Mouse (Mus musculus): ENCODE data around the gene Ajap1. TPM values are rescaled to one million over a fixed set of nuclear protein-coding genes. Genes with fewer than 3 reads are reported as not detected.

The Ajap1 gene
- total RNA-seq, 2 experiments from 2014 or later, result 57.4 to 58.1 TPM

DNA sequence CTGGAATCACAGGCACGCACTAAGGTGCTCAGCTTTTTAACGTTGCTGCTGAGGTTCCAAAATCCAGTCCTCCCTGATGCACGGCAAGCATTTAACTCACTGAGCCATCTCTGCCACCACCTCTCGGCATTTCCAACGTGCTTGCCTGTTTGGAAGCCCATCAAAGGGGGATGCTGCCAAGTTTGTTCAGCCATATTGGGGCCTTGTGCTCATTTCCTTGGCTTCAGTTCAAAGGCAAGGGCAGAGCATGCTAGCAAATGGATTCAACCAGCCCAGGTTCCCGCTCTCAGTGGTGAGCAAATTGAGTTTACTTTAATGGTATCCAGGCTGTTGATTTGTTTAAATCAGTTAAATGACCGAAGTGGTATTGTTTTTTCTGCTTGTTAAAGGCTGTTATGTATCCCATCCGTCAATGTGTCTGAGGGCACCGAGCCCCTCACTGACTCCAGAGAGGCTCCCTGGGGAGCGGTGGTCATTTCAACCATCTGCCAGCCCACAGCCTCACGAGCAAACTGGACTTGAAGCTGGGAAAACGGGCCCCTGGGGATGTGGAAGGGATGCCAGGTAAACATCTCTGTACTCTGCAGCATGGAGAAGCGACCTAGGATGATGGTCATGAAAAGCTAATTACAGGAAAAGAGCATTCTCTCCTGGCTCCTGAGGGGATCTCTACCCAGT, 121.6 kb downstream of the Ajap1 start:
- no peak for DNase-seq (ENCODE audit: low spot score in 2 of 2)

DNA sequence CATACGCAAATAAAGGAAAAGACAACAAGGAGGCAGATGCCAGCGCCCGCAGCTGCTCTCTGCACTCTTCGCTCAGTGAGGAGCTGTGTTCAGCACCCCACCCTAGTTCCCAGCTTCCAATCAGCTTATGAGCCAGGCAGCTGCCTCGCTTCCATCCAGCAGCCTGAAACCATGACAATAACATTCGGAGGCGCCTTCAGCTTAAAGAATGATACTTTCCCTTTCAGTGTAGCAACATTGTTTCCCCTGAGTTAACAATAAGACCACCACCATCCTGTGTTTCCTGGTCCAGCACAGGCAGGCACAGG, 124.4 kb downstream of the Ajap1 start:
- DNase-seq (ENCODE audit: low spot score in 2 of 2), result peak in 1 of 2 experiments; percentile 25

DNA sequence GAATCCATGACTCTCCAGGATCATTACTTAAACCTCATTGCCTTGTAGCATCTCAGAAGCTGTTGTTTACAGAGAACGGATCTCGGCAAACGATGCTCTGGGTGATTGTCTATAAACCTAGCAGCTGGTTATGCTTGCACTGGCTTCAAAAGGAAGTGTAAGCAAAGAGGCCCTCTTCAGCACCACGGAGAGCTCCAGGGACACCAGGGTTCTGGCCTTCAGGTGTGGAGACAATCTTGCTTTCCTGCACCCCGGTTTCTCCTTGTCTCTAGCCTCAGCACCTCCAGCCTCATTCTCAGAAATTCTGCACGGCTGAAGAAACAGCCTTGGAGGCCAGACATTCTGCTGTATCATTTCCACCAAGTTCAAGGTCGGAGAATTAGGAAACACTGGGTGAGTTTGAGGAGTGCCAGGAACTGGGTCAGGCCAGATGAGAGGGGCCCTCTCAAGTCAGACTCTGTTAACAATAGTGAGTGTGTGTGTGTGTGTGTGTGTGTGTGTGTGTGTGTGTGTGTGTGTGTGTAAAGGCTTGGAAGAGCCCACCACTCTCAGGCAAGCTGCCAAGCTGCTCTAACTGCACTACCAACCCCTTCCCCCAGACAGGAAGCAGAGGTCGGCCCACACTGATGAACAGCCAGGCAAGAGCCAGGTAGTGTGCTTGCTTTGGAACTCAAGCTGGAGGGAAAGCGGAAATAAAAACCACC, 124.9 kb downstream of the Ajap1 start:
- DNase-seq (ENCODE audit: low spot score in 2 of 2), result no peak

DNA sequence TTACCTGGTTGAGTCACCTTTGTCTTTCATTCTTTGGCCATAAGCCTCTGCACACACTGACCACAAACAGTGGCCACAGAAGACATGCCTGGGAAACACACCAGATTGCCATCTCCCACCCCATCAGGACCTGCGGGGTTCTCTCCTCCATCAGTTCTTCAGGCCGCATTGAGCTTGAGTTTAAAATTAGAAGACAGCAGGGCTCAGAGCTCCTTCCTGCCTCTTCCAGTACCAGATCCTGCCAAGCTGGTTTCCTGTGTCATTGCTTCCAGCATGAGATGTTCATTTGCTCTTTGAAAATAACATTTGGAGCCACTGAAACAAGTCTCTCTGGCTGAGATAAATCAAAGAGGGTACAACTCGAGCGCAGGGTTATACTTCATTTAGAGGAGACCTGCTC, 126.4 kb downstream of the Ajap1 start:
- no peak for DNase-seq (ENCODE audit: low spot score in 2 of 2)

DNA sequence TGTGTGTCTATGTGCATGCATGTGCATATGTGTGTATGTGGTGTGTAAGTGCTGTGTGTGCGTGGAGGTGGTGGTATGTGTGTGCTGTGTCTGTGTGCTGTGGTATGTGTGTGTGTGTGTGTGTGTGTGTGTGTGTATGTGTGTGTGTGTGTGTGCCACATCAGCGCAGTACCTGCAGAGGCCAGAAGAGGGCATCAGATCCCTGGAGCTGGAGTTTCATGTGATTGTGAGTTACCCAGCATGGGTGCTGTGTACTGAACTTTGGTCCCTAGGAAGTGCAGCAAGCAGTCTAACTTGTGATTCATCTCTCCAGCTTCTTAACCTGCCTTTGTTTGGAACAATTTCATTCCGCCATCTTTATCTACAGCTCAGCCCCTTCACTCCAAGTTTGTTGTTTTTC, 137.6 kb downstream of the Ajap1 start:
- no peak for DNase-seq (ENCODE audit: low spot score in 2 of 2)

DNA sequence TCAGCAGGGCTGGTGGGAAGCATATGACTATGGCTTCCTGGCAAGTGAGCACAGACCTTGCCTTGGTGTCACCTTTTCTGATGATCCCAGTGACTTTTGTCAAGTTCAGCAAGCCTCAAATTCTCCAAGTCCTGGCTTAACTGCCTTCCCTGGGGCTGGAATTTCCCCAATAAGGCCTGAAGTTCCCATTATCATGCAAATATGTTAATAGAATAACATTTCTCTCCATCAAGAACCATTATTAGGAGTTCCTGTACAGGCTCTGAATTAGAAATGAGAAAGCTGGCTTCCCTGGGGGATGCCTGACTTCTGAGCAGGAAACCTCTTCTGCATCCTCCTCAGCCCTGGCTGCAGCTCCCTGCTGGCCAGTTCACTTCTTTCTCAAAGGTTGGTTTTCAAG, 141.7 kb downstream of the Ajap1 start:
- no peak for DNase-seq (ENCODE audit: low spot score in 2 of 2)

DNA sequence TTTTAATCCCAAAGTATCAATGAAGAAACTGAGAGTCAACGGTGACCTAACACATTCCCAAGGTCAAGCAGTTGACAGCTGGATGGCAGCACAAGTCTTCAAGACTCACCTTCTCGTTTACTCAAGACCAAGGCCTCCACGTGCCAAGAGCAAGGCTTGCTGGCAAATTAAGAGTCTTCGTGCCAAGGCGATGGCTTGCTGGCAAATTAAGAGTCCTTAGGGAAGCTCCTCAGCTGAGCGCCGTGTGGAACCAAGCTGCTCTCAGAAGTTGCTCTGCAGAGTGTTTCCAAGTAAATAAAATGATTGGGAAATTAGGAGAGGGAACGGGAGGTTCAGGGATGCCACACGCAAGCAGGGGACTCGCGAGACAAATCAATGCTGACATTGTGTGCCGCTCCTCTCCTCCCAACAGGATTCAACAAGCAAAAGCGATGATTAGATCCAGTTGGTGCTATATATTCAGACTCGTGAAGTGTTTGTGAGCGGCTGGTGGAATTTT, 147.3 kb downstream of the Ajap1 start:
- DNase-seq (ENCODE audit: low spot score in 2 of 2), result no peak

DNA sequence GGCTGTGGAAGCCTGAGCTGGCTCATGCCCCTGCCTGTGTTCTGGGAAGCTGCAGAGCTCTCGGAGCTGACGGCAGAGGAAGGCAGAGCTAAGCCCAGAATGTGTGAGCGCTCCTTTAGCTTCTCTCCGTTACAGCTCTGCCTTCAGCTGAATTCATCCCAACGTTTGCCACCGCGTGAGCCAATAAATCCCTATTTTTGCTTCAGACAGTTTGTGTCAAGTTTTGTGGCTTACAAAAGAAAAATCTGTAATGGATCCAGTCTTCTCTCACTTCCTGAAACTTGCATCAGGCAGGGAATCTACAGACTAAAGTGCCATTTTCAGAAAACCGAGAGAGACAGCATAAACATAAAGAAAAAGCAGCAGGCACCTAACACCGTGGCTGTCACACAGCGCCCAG, 154.8 kb downstream of the Ajap1 start:
- peak; percentile 30 to 53 for DNase-seq (ENCODE audit: low spot score in 2 of 2)

Data from left cerebral cortex, adult 18-20 months (tissue).